Mouse (Mus musculus) retina, postnatal 1 day (tissue): ENCODE results near the gene Adtrp.

ENCODE experiments used
- DNase-seq: peaks from one replicate; pipeline ENCODE4 v3.0.0-alpha.2; 2012

Gene Adtrp

DNA sequence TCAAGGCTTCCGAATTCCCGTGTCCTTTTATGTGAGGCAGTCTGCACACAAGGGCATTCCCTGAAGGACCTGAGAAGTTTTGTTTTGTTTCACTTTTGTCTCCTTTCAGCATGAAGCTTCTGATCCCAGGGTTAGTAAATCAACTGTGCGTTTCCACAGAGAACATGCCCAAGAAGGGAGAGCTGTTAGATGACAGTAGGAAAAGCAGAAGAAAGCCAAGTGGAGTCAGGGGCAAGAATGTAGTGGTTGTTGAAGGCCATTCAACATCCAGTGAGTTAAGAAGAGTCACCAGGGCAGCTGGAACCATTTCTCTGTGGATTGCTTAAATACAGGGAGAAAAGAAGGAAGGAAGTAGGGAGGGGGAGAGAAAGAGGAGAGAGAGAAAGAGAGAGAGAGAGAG is 76.4 kb downstream of the Adtrp start:
- no peak for DNase-seq

DNA sequence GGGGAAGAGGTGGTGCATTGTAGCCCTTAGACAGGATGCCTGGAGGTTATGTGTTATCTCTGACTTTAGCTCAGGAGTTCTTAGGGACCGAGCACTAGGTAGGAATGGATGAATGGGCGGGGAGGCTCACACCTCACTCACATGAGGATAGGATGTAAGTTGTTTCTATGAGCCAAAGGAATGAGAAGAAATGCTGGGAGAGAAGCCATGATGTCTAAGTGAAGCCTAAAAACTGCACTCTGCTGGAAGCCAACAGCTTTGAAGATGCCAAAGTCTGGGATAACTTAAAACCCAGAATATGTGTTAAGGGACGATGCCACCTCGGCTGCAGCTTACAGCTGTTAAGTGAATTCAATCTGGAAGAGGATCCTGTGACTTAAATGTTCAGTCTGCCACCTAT is 79.5 kb downstream of the Adtrp start:
- no peak for DNase-seq

GRCm38 (mm10) chr13:41761986-41762385 is 85.5 kb downstream of the Adtrp start:
- DNase-seq: no peak

DNA sequence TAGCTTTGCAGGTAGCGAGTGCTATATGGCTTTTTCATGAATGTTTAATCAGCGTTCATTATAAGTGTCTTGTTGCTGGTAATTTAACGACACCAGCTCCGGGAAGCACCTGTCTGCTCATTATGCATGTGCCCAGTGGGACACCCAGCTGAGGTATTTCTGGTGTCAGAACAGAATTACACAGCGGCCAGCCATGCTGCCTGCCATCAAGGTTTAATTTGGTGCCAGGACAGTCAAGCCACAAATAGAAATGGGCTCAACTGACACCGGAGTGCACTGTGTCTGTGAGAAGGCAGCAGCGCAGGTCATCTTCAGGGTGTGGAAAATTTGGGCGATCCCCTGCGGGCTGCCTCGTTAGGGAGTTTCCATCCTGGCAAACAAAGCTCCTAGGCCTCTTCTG is 87.0 kb downstream of the Adtrp start:
- DNase-seq: no peak

- DNase-seq: no peak
These were observed 88.7 kb downstream of the Adtrp start for GRCm38 (mm10) chr13:41758550-41759465.

- no peak for DNase-seq
These were observed 94.4 kb downstream of the Adtrp start for GRCm38 (mm10) chr13:41753114-41753513.

GRCm38 (mm10) chr13:41750481-41750880 is 97.0 kb downstream of the Adtrp start:
- DNase-seq: peak; percentile 16

DNA sequence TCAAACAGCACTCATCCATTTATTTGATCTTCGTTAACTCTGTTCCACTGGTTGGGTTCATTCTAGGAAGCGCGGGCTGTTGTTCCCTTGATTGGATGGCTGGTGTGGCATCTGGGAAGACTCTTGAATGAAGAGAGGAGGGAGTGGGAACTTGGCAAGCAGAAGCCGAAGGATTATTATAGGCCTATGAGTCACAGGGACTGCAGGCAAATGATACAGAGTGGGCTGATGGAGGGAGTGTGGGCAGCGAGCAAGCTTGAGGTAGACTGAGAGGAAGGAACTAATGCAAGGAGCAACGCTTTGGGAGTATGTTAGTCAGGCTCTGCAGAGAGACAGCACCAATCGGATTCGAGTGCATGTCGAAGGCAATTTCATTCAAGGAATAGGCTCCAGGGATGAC is 98.6 kb downstream of the Adtrp start:
- DNase-seq: peak; percentile 14

DNA sequence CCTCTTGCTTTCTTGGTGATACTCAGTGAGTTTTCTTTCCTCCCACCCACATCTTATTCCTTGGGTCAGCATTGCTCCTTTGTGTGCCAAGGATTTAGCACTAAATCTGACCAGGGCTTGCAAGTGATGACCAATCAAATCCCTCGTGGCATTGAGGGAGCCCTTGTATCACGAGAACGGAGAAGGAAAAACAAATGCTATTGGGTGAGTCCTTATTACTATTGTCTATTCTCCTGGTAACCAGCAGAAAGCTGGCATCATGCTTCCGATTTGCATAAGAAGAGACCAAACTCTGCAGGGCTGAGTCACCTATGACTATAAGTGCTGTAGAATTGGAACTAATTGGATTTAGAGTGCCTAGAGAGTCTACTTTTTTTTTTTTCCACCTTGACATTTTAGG is 99.8 kb downstream of the Adtrp start:
- DNase-seq: no peak

DNA sequence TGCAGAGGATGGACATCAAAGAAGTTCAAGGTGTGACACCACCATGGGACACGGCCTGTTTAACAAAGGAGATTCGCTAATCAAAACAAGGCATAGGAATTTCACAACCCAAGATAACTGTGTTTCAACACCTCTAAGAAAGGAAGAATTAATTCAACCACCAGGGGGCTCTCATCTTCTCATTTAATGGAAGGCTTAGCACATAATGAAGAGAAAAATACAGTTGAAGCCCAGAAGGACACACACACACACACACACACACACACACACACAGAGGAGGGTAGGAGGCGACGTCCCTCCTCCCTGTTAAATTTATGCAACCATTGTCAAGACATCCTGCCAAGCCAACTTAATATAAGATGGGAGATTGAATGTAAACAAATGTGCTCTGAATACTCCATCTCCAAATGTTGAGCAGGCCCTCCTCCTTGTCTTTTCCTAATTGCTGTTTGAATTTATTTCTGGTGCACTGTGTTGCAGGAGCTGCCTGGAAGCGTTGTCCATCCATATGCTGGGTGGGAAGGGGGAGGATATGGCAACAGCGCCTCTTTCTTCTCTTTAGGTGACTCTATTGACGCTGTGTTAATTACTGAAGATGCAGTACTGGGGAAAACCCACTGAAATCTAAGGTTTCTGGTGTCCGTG is 100.4 kb downstream of the Adtrp start:
- peak; percentile 76 for DNase-seq

- no peak for DNase-seq
These were observed 106.9 kb downstream of the Adtrp start for GRCm38 (mm10) chr13:41740456-41741085.

DNA sequence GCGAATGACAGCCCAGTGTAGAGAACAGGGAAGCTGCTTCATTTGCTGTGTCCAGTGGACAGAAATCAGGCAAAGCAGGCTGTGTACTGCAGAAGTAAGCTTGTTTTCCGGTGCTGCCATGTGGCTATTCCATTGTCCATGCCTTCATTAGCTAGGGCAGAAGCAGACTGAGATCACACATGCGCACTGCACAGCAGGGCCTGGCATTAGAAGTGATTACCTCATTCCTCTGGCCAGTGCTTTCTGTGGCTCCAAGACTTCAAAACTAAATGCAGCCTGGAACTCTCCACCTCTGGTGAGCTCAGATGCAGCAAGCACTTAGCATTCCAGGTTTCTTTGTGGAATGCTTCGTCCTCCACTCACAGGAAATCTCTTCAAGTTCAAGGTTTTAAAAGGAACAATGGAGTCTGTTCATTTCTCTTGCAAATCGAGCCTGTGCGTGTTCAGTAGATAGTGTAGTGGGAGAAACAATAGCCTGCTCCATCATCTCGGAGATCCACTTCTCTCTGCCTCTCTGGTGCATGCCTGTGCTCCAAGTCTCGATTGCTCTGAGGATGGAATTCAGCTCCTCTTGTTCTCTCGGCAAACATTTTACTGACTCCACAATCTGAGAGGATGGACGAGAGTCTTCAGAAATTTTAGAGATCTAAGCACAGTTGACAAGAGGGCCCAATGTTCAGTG is 109.7 kb downstream of the Adtrp start:
- DNase-seq: peak; percentile 84

DNA sequence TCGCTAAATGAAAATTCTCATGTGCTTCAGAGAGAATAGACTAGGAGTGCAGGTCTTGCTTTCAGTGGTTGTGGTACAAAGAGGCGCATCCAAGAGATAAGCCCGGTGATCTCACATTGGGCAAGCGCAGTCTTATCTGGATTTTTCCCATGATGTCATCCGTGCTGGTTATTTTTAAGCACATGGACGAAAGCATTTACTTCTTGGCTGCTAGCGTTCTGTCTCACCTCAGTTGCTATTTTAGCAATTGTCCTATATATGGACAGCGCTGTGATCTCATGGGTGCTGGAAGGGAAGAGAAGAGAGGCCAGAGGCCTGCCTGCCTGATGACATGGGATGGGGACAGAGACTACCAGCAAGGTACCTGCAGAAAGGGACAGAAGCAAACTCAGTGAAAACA is 117.8 kb downstream of the Adtrp start:
- DNase-seq: no peak

DNA sequence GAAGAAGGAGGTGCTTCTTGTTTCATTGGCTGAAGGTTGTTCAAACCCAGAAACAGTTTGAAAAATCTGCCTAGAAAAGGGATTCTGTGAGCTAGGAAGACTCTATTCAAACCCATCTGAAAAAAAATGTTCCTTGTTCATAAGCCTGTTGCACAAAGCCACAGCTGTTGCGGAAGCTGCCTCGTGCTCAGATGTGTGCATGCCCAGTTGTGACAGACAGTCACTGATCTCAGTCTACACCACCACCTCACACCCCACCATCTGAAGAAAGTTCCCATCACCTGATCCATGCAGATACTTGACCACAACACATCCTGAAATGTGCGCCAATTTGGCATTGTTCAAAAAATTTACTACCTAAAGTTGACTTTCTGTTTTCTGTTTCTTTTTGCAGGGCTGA is 119.7 kb downstream of the Adtrp start:
- DNase-seq: no peak

- DNase-seq: no peak
These were observed 128.2 kb downstream of the Adtrp start for GRCm38 (mm10) chr13:41719331-41719730.

DNA sequence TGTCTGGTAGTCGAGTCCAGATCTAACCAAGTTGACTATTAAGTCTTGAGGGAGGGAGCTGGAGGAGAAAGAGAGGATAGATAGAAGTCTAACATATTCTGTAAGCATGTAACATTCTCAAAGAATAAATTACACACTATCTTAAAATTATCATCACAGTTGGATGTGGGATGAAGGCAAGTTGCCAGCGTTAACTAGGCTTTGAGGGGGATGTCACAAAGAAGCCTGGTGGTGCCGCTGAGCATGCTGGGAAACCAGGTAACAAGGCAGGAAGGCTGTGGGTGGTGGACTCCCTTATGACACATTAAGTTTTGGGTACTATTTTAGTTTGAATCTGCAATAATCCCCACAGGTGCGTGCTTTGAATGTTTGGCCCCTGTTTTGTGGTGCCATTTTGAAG is 129.4 kb downstream of the Adtrp start:
- DNase-seq: no peak
